Mouse (Mus musculus) right cerebral cortex, postnatal 10 days (tissue): ENCODE data around the gene Aldh3b2.

Source experiments
- DNase-seq, 2 experiments: peaks; one replicate each; pipeline ENCODE4 v3.0.0; 2021; ENCODE audit warnings: low spot score in 2 of 2

Gene Aldh3b2

GRCm38 (mm10) chr19:3972229-3972628, at the start of gene Aldh3b2:
Gene Aldh3b2 (plus strand): TSS chr19:3972328.
- DNase-seq = no peak

- no peak for DNase-seq
These were observed 49.3 kb upstream of the Aldh3b2 start for GRCm38 (mm10) chr19:3922661-3923371.

GRCm38 (mm10) chr19:3923586-3923985, 48.5 kb upstream of the Aldh3b2 start:
- no peak for DNase-seq

DNA sequence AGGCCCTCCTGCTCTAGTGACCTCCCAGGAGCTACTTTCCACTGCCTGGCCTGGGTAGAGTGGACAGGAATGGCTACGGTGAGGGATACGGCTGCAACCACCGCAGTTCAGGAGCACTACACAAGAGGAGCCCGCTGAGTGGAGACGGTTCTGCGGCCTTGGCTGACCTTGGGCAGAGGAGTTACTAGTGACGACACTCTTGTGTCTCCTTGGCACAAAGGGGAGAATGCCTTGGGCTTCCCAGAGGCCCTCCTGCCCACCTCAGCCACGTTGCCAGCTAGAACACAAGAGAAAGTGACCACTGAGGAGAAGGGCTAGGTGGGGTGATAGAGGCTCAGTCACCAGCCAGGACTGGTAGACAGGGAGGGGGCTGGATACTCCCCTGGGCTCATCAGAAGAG, 47.9 kb upstream of the Aldh3b2 start:
- no peak for DNase-seq

DNA sequence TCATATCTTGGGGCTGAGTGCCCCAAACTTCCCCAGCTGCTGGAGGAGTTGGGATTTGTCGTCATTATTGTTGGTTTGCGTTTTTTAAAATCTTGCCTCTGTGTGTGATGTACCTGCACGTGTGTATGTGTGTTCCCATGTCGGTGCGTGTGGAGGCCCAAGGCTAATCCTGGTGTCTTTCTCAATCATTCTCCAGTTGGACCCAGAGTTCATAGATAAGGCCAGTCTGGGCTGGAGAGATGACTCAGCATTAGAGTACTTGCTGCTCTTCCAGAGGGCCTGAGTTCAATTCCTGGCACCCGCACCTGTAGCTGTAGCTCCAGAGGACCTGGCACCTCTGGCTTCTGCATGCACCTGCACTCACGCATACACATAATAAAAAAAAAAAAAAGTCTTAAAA, 47.3 kb upstream of the Aldh3b2 start:
- DNase-seq = no peak

DNA sequence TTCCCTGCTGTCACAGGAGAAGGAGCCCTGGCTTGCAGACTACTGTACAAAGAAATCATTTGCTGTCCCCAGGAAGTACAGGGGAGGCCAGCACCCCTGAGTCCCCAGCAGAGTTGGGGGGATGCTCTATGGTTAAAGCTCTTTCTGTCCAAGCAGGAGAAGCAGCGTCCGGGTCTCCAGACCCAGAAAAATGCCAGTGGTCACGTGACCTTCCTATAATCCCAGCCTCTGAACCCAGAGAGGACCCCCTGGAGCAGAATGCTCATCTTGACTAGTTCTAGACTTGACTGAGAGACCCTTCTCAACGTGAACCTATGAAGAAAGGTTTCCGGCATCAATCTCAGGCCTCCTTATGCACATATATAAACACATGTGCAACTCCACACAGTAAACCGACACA, 46.3 kb upstream of the Aldh3b2 start:
- no peak for DNase-seq

- DNase-seq = no peak
These were observed 45.8 kb upstream of the Aldh3b2 start for GRCm38 (mm10) chr19:3926279-3926678.

GRCm38 (mm10) chr19:3926685-3927084, 45.4 kb upstream of the Aldh3b2 start:
- no peak for DNase-seq

GRCm38 (mm10) chr19:3927989-3928388, 44.1 kb upstream of the Aldh3b2 start:
- no peak for DNase-seq

DNA sequence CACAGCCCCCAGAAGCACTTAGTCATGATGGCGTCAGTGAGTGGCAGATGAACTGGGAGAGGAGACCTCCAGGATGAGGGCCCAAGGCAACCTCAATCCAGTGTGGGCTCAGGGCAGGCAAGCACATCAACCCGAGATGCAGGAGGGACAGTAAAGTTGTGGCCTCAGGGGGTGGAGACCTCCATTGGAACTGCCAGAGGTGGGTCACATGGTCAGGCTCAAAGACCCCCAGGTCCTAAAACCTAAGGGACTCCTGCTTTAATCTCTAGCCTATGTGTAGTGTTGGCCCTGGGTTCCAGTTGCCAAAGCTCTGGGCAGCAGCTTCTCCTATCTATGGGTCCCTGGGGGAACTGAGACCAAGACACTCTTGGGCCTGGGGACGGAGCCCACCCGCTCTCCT, 43.3 kb upstream of the Aldh3b2 start:
- no peak for DNase-seq

DNA sequence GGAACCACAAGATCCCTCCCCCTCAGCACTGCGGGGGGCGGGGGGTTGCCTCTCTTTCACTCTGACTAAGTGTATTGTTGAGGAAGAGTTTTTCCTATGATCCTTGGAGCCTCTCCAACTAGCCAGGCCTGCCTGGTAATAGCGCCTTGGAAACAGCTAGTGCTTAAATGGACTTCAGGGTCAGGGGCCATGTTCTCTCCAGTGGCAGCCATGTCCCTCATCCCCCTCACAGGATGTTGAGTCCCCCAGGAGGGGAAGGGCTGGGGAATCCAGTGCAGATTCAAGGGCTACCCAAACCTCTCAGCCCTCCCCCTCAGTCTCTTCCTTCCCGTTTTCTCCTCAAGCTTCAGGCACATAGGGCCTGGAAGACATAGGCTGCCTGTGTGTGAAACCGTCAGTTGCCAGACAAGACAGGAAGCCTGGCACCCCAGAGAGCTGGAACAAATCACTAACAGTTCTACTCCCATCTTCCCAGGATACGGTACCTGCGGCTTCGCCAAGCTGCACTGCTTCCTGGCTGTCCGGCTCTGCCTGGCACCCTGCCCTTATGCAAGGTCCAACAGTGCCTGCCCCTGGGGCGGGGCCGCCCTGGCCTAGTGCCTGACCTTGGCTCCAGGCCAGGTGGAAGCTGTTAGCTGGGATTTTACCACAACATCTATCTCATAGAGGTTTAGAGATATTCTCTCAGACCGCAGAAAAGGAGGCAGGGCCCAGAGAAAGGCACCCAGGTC, 42.8 kb upstream of the Aldh3b2 start, which contains the start of gene Aldh3b1:
Gene Aldh3b1, minus strand, starts transcription at position 598 of the 731 bp plus-strand sequence.
- DNase-seq = peak; percentile 80 to 82

DNA sequence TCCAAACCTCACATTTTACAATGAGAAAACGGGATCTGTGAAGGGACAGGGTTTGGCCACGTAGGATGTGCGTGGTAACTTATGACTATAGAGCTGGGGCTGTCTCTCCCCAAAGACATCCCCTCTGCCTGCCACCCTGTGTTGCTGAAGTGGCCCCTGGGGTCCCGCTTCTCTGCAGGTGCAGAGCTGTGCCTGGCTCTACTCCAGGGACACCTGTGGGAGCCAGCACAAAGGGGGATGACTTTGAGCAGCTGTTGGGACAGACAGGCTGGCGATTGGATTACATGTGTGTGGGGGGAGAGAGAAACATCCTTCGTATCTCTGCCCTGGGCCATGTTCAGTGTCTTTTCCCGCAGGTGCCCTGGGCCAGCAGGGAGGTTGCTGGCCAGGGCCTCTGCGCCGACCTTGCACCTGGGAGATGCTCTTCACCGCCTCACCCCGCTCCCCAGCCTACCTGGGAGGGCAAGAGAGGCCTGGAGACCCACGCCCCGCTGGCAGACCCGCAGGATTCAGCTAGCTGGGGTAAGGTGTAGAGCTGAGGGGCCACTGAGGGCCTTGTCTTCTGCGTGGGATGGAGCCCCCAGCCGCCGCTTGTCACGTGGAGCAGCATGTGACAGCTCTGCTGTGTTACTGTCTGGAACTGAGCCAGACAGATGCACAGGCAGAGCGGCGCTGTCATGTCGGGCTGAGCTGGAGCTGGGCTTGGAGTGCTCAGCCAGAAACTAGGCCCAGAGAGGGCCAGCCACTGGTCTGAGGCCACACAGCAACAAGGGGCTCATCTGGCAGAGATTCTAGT, 41.7 kb upstream of the Aldh3b2 start:
- no peak for DNase-seq

- no peak for DNase-seq
These were observed 40.4 kb upstream of the Aldh3b2 start for GRCm38 (mm10) chr19:3931716-3932115.

- peak; percentile 62 to 67 for DNase-seq
These were observed 36.9 kb upstream of the Aldh3b2 start, which contains the start of gene Unc93b1 for GRCm38 (mm10) chr19:3935032-3935895. Gene Unc93b1 (plus strand): TSS chr19:3935186.

DNA sequence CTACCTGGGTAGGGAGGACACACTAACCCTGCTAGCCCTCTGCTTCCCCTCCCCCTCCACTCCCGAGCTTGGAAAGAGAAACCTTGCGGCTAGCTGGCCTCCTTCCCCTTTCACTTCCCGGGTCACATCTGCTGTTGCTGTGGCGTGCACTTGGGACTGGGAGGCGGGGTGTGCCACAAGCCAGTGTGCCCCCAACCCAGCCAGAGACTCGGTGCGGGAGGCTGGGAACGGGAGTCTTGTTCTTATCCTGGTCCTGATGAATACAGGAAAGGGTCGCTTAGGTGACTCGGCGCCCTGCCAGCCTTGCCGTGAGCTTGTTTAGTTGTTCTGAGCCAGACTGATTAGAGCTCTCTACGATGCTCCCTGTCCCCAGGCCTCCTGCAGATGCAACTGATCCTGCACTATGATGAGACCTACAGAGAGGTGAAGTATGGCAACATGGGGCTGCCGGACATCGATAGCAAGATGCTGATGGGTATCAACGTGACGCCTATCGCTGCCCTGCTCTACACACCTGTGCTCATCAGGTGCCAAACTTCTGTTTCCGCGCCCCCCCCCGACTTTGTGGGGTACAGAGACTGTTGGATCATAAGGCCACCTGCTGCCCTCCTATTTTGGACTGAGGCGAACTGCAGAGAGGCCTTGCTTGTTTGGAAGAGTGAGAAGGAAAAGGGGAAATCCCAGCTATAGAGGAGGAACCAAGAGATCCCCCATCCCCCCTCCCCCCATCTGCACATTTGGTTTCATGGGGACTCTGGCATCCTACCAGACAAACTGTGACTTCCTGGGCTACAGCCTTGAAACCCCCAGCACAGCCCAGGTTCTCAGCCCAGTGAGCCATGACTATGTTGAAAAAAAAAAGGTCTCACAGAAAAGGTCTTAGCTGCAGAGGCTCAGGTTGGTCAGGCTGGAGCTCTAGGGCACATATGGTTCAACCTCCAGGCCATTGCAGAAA, 36.0 kb upstream of the Aldh3b2 start:
- peak; percentile 70 for DNase-seq

DNA sequence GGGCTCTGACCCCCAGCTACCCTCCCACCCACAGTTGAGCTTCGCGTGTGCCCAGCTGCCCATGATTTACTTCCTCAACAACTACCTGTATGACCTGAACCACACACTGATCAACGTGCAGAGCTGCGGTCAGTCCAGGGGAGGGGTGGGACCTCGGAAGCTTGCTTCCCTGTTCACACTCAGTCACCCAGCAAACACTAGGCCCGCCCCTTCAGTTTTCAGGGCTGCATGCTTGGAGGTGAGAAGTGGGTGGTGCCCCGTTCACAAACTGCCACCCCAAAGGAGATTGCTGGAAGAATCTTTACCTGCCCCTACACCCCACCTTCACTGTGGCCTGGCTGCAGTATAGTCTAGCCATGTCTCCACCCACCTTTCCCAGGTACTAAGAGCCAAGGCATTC, 29.8 kb upstream of the Aldh3b2 start:
- DNase-seq = no peak

- DNase-seq = no peak
These were observed 29.0 kb upstream of the Aldh3b2 start for GRCm38 (mm10) chr19:3942986-3943735.

- no peak for DNase-seq
These were observed 26.1 kb upstream of the Aldh3b2 start for GRCm38 (mm10) chr19:3945872-3946564.

GRCm38 (mm10) chr19:3946715-3947114, 25.4 kb upstream of the Aldh3b2 start:
- DNase-seq = peak; percentile 68 to 77
